In genomic region chr10:93310721-93311411, GRCm38 (mm10) we compare ENCODE assay signal across 8 mouse cellular contexts. TPM values are rescaled to one million over a fixed set of nuclear protein-coding genes. Genes with fewer than 3 reads are reported as not detected.
DNase-seq lines count a peak whose midpoint lies in the region; ATAC-seq lines count a peak whose summit lies in the region.

Gene Elk3, minus strand, starts transcription at chr10:93311135.

- peak within 1 kb of the TSS; percentile 87 for H3K4me2 ChIP-seq in intestine, embryonic 14.5 days (ENCODE audit: low read length)
- H3K4me2 ChIP-seq in liver, embryonic 16.5 days (ENCODE audit: low read depth, low read length): peak within 1 kb of the TSS; percentile 65
- peak within 1 kb of the TSS; percentile 87 for H3K4me2 ChIP-seq in neural tube, embryonic 11.5 days (ENCODE audit: low read depth)

- H3K4me3 ChIP-seq in intestine, embryonic 14.5 days (ENCODE audit: low read depth, low read length): peak within 1 kb of the TSS; percentile 59
- H3K4me3 ChIP-seq in liver, embryonic 16.5 days (ENCODE audit: low read depth, low read length): peak within 1 kb of the TSS; percentile 57
- peak within 1 kb of the TSS; percentile 61 for H3K4me3 ChIP-seq in neural tube, embryonic 11.5 days (ENCODE audit: low read depth, low read length)

- peaks cover 6% of the 10 kb centered on the region; the same call in 1 of the 2 replicates for H3K4me1 ChIP-seq in intestine, embryonic 14.5 days (replicated peaks; ENCODE audit: control insufficient read depth, insufficient read depth, low read length)
- no peaks in the 10 kb centered on the region; the same call in 1 of the 2 replicates for H3K4me1 ChIP-seq in liver, embryonic 16.5 days (ENCODE audit: control insufficient read depth, low read depth, low read length)
- no peaks in the 10 kb centered on the region for H3K4me1 ChIP-seq in neural tube, embryonic 11.5 days (ENCODE audit: control insufficient read depth, insufficient read depth, low read length)

- peak within 1 kb of the TSS; percentile 94 for H3K27ac ChIP-seq in intestine, embryonic 14.5 days (ENCODE audit: low read depth)
- H3K27ac ChIP-seq in liver, embryonic 16.5 days (ENCODE audit: low read length): peak within 1 kb of the TSS; percentile 52
- peak within 1 kb of the TSS; percentile 74 for H3K27ac ChIP-seq in neural tube, embryonic 11.5 days (ENCODE audit: low read depth, low read length)

- no peak for DNase-seq in frontal cortex, postnatal 36 days (ENCODE audit: low spot score in 2 of 2)
- DNase-seq in brain, adult 2 months (ENCODE audit: low read depth, low spot score): peak; percentile 34
- peak; percentile 42 to 59 for DNase-seq in gastrocnemius, postnatal 4 days (ENCODE audit: low spot score in 2 of 2)
- peak; percentile 81 for DNase-seq in intestine, embryonic 14.5 days (ENCODE audit: low spot score)
- DNase-seq in neural tube, embryonic 11.5 days (ENCODE audit: low spot score): peak; percentile 57
- peak; percentile 82 for DNase-seq in thymus, postnatal 14 days

- H3K9me3 ChIP-seq in intestine, embryonic 14.5 days (ENCODE audit: control insufficient read depth, low read length): no peaks in the 10 kb centered on the region
- no peaks in the 10 kb centered on the region for H3K9me3 ChIP-seq in liver, embryonic 16.5 days (replicated peaks; ENCODE audit: control insufficient read depth, low read length)
- no peaks in the 10 kb centered on the region for H3K9me3 ChIP-seq in neural tube, embryonic 11.5 days (ENCODE audit: control insufficient read depth, low read length)

- WGBS in intestine, embryonic 14.5 days: 1% methylated on average over 52 of the region's 53 CpGs
- WGBS in liver, embryonic 16.5 days (ENCODE audit: insufficient replicate concordance): under 1% methylated on average over 53 of the region's 53 CpGs
- 0% methylated on average over 26 of the region's 53 CpGs for WGBS in neural tube, embryonic 11.5 days

- no peaks in the 10 kb centered on the region for H3K27me3 ChIP-seq in intestine, embryonic 14.5 days (replicated peaks; ENCODE audit: control insufficient read depth, insufficient read depth, low read length)
- H3K27me3 ChIP-seq in liver, embryonic 16.5 days (ENCODE audit: control insufficient read depth, insufficient read depth, low read depth, low read length): peaks cover 40% of the 10 kb centered on the region
- H3K27me3 ChIP-seq in neural tube, embryonic 11.5 days (ENCODE audit: control insufficient read depth, insufficient read depth, low read length): no peaks in the 10 kb centered on the region

- H3K36me3 ChIP-seq in intestine, embryonic 14.5 days (ENCODE audit: control insufficient read depth, insufficient read depth, low read length): no peaks in the 10 kb centered on the region
- no peaks in the 10 kb centered on the region for H3K36me3 ChIP-seq in liver, embryonic 16.5 days (ENCODE audit: control insufficient read depth, insufficient read depth)
- H3K36me3 ChIP-seq in neural tube, embryonic 11.5 days (ENCODE audit: control insufficient read depth, insufficient read depth, low read length): no peaks in the 10 kb centered on the region

- ATAC-seq in frontal cortex, adult (ENCODE audit: low TSS enrichment): peak; percentile 39; the same call in 1 of the 2 replicates
- peak; percentile 73 for ATAC-seq in intestine, embryonic 14.5 days (replicated peaks; ENCODE audit: low FRiP score, low TSS enrichment, low read depth)
- peak; percentile 65 for ATAC-seq in liver, embryonic 16.5 days (ENCODE audit: low read depth)
- peak; percentile 76 for ATAC-seq in neural tube, embryonic 11.5 days (ENCODE audit: insufficient read depth, low FRiP score, low TSS enrichment)

- H3K9ac ChIP-seq in intestine, embryonic 14.5 days (ENCODE audit: low read length): peak within 1 kb of the TSS; percentile 94
- H3K9ac ChIP-seq in liver, embryonic 16.5 days (ENCODE audit: low read depth, low read length): peak within 1 kb of the TSS; percentile 30
- peak within 1 kb of the TSS; percentile 86 for H3K9ac ChIP-seq in neural tube, embryonic 11.5 days (ENCODE audit: low read length)

RNA-seq across cellular contexts. Expression of gene Elk3, which starts in this region (rescaled TPM):
- 10 to 100 TPM; 63.4 to 64.4 TPM for total RNA-seq in gastrocnemius, postnatal 4 days (2021)
- polyA plus RNA-seq in intestine, embryonic 14.5 days (2014; fragmentation: Nextera tagmentation; extraction: Ambion mirVana): 26.5 and 30.3 TPM in 2 replicates
- 4.6 and 5.1 TPM in 2 replicates for polyA plus RNA-seq in liver, embryonic 16.5 days (2015; fragmentation: Nextera tagmentation; extraction: Ambion mirVana)
- polyA plus RNA-seq in neural tube, embryonic 11.5 days (2014; fragmentation: Nextera tagmentation; extraction: Ambion mirVana): 21.9 and 28.1 TPM in 2 replicates

Comparison
In these comparisons a context has a peak if more than half of its experiments do, and no peak if none do; other contexts are left out.
1. DNase-seq: peak in brain, adult 2 months (single experiment), gastrocnemius, postnatal 4 days (2 of 2), intestine, embryonic 14.5 days (single experiment), neural tube, embryonic 11.5 days (single experiment) and thymus, postnatal 14 days (single experiment); none in frontal cortex, postnatal 36 days (0 of 2).
2. H3K9ac ChIP-seq: peak in every context shown above with its lines; median percentile 94 in intestine, embryonic 14.5 days; 86 in neural tube, embryonic 11.5 days; 30 in liver, embryonic 16.5 days.
3. Peak in every context shown above with its lines, with median percentiles within 50 percentile points of each other: ATAC-seq, H3K27ac ChIP-seq, H3K4me2 ChIP-seq and H3K4me3 ChIP-seq.